Mouse (Mus musculus): Measurements from ENCODE around the gene Exoc3l. TPM values are rescaled to one million over a fixed set of nuclear protein-coding genes. Genes with fewer than 3 reads are reported as not detected.

Exoc3l gene
- polyA plus RNA-seq, 1 experiment: not detected

DNA sequence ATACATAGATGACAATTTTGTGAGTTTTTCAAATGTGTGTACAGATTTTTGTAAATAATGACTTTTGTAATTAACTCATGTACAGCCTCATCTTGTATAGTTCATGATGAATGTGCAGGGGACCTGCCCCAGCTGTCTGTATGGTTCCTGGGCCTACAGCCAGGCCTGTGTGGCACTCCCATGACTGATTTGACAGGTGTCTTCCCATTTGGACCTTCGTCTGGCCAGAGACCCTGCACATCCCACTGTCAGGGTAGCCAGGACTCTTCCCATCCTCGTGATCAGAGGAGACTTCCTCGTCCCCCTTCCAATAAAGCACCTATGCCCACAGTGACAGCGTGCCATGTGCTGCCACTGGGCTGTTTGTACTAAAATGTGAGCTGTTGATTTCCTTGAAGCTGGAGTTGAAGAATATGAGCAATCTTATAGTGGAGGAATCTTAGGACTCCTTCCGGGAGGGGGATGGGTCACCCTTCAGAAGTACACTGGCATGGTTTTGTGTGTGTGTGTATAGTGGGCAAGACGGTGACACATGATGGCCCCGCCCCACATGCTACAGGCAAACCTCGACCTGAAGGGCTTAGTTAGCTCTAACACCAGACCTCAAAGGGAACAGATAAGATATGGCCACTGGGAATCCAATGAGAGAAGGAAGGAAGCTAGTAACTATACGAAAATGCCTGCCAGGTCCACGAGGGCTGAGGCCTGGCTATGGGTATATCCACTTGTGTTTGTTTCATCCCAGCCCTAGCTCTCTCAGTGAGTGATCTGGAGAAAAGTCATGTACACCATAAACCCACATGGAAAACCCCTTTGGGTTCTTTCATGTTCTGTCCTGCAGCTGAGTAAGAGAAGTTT lies 43.0 kb downstream of the Exoc3l start:
- TF ChIP-seq CTCF (IDR thresholded peaks at IDR 0.05; ENCODE audit: insufficient read depth, low read depth, low read length) (no peak), POLR2A (IDR thresholded peaks at IDR 0.05; ENCODE audit: insufficient read depth, low read depth, low read length) (no peak)
- Histone ChIP-seq H3K4me1 (ENCODE audit: control insufficient read depth, insufficient read depth, low read length) (peaks cover 15% of the 10 kb centered on the region), H3K27ac (ENCODE audit: insufficient read depth, low read depth, low read length) (no peak overlapping the region), H3K4me3 (ENCODE audit: insufficient read depth, low read depth, low read length) (no peak overlapping the region)
- 88% methylated on average over 10 of the region's 10 CpGs for WGBS

DNA sequence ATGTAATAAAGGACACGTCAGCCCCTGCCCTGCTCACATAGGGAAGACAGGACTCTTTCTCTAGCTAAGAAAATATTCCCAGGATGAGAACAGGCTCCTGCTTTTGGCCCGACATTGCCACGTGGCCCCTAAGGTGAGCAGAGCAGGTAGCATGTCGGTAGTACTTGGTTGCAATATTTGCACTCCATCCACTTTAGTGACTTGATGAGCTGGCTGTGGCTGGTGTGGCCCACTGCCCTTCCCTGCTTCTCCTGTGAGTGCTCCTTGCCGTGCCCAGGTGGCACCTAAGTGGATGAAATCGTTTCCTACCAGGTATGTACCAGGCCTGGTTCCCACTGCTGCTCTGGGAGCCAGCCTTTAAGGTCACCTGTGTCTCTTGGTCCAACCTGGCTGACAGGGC lies 43.9 kb downstream of the Exoc3l start:
- no peak overlapping the region for H3K4me3 ChIP-seq (ENCODE audit: insufficient read depth, low read depth, low read length)
- no peak overlapping the region for H3K27ac ChIP-seq (ENCODE audit: insufficient read depth, low read depth, low read length)
- H3K4me1 ChIP-seq (ENCODE audit: control insufficient read depth, insufficient read depth, low read length): peaks cover 15% of the 10 kb centered on the region
- WGBS: 95% methylated on average over 6 of the region's 6 CpGs
- no peak for TF ChIP-seq POLR2A (IDR thresholded peaks at IDR 0.05; ENCODE audit: insufficient read depth, low read depth, low read length)
- no peak for TF ChIP-seq CTCF (IDR thresholded peaks at IDR 0.05; ENCODE audit: insufficient read depth, low read depth, low read length)

DNA sequence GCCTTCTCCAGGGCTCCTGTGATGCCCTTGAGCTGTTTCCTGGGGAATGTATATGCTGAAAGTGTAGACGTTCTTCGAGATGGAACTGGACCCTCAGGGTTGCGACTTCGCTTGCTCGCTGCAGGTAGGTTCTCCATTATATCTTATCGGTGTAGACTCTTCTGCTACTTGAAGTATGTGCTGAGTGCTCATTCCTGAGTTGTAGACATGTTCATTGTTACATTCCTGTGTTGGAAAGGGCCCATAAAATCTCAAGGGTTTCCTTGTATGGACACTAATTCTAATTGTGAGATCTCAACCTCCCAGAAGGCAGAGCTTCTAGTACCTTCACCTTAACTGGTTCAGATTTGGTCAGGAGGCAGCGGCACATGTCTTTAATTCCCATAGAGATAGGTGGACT lies 54.9 kb downstream of the Exoc3l start:
- TF ChIP-seq CTCF (IDR thresholded peaks at IDR 0.05; ENCODE audit: insufficient read depth, low read depth, low read length): no peak
- no peak for TF ChIP-seq POLR2A (IDR thresholded peaks at IDR 0.05; ENCODE audit: insufficient read depth, low read depth, low read length)
- H3K4me3 ChIP-seq (ENCODE audit: insufficient read depth, low read depth, low read length): no peak overlapping the region
- no peaks in the 10 kb centered on the region for H3K4me1 ChIP-seq (ENCODE audit: control insufficient read depth, insufficient read depth, low read length)
- 97% methylated on average over 7 of the region's 7 CpGs for WGBS
- H3K27ac ChIP-seq (ENCODE audit: insufficient read depth, low read depth, low read length): no peak overlapping the region

Other genes starting within 250 kb of the Exoc3l start
- gene Ces3a, start 247.5 kb downstream of the Exoc3l start, polyA plus RNA-seq (2012; ENCODE audit: insufficient read depth, insufficient read length, low replicate concordance, missing spikeins): not detected in 2 replicates
- not detected in 2 replicates for gene Ces3b, start 212.3 kb downstream of the Exoc3l start, polyA plus RNA-seq (2012; ENCODE audit: insufficient read depth, insufficient read length, low replicate concordance, missing spikeins)
- gene Ces4a, start 164.3 kb downstream of the Exoc3l start, polyA plus RNA-seq (2012; ENCODE audit: insufficient read depth, insufficient read length, low replicate concordance, missing spikeins): not detected in 2 replicates
- not detected in 2 replicates for gene Cbfb, start 125.4 kb downstream of the Exoc3l start, polyA plus RNA-seq (2012; ENCODE audit: insufficient read depth, insufficient read length, low replicate concordance, missing spikeins)
- gene D230025D16Rik, start 71.0 kb downstream of the Exoc3l start, polyA plus RNA-seq (2012; ENCODE audit: insufficient read depth, insufficient read length, low replicate concordance, missing spikeins): not detected in 2 replicates
- gene B3gnt9, start 40.9 kb downstream of the Exoc3l start, polyA plus RNA-seq (2012; ENCODE audit: insufficient read depth, insufficient read length, low replicate concordance, missing spikeins): not detected in 2 replicates
- gene Tradd, start 31.5 kb downstream of the Exoc3l start, polyA plus RNA-seq (2012; ENCODE audit: insufficient read depth, insufficient read length, low replicate concordance, missing spikeins): not detected in 2 replicates
- gene Fbxl8, start 31.5 kb downstream of the Exoc3l start, polyA plus RNA-seq (2012; ENCODE audit: insufficient read depth, insufficient read length, low replicate concordance, missing spikeins): not detected in 2 replicates
- gene Hsf4, start 26.3 kb downstream of the Exoc3l start, polyA plus RNA-seq (2012; ENCODE audit: insufficient read depth, insufficient read length, low replicate concordance, missing spikeins): not detected in 2 replicates
- not detected in 2 replicates for gene Nol3, start 20.0 kb downstream of the Exoc3l start, polyA plus RNA-seq (2012; ENCODE audit: insufficient read depth, insufficient read length, low replicate concordance, missing spikeins)
- gene 4931428F04Rik, start 6.2 kb downstream of the Exoc3l start, polyA plus RNA-seq (2012; ENCODE audit: insufficient read depth, insufficient read length, low replicate concordance, missing spikeins): not detected in 2 replicates
- not detected in 2 replicates for gene E2f4, start 1.6 kb upstream of the Exoc3l start, polyA plus RNA-seq (2012; ENCODE audit: insufficient read depth, insufficient read length, low replicate concordance, missing spikeins)
- not detected in 2 replicates for gene Elmo3, start 9.5 kb upstream of the Exoc3l start, polyA plus RNA-seq (2012; ENCODE audit: insufficient read depth, insufficient read length, low replicate concordance, missing spikeins)
- gene Lrrc29, start 30.2 kb upstream of the Exoc3l start, polyA plus RNA-seq (2012; ENCODE audit: insufficient read depth, insufficient read length, low replicate concordance, missing spikeins): not detected in 2 replicates
- not detected in 2 replicates for gene Tmem208, start 30.3 kb upstream of the Exoc3l start, polyA plus RNA-seq (2012; ENCODE audit: insufficient read depth, insufficient read length, low replicate concordance, missing spikeins)
- not detected in 2 replicates for gene Fhod1, start 51.9 kb upstream of the Exoc3l start, polyA plus RNA-seq (2012; ENCODE audit: insufficient read depth, insufficient read length, low replicate concordance, missing spikeins)
- not detected in 2 replicates for gene Slc9a5, start 52.7 kb upstream of the Exoc3l start, polyA plus RNA-seq (2012; ENCODE audit: insufficient read depth, insufficient read length, low replicate concordance, missing spikeins)
- gene Plekhg4, start 77.2 kb upstream of the Exoc3l start, polyA plus RNA-seq (2012; ENCODE audit: insufficient read depth, insufficient read length, low replicate concordance, missing spikeins): not detected in 2 replicates
- not detected in 2 replicates for gene Kctd19, start 117.4 kb upstream of the Exoc3l start, polyA plus RNA-seq (2012; ENCODE audit: insufficient read depth, insufficient read length, low replicate concordance, missing spikeins)
- not detected in 2 replicates for gene Lrrc36, start 117.5 kb upstream of the Exoc3l start, polyA plus RNA-seq (2012; ENCODE audit: insufficient read depth, insufficient read length, low replicate concordance, missing spikeins)
- gene Tppp3, start 175.4 kb upstream of the Exoc3l start, polyA plus RNA-seq (2012; ENCODE audit: insufficient read depth, insufficient read length, low replicate concordance, missing spikeins): not detected in 2 replicates
- gene Zdhhc1, start 200.8 kb upstream of the Exoc3l start, polyA plus RNA-seq (2012; ENCODE audit: insufficient read depth, insufficient read length, low replicate concordance, missing spikeins): not detected in 2 replicates
- not detected in 2 replicates for gene Hsd11b2, start 222.7 kb upstream of the Exoc3l start, polyA plus RNA-seq (2012; ENCODE audit: insufficient read depth, insufficient read length, low replicate concordance, missing spikeins)